ENCODE assay signal across 7 mouse cellular contexts in the genomic region with DNA sequence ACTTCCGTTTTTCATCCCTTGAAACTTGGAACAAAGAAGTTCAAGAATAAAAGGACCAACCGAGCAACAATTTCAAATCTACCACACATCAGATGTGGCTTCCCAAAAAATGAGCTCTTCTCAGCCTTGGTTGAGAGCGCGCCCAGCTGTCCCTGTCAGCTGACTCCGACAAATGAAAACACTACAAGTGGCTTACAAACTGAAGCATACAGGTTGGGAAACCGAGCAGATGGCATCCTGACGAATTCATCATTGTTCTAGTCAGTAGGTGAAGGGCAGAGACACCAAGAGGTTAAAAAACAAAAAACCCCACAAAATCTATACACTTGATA. TPM values are rescaled to one million over a fixed set of nuclear protein-coding genes. Genes with fewer than 3 reads are reported as not detected.
A peak's percentile ranks its signal among the peaks of the same experiment; 100 is the strongest.
DNase-seq lines count a peak whose midpoint lies in the region; ATAC-seq and TF ChIP-seq lines count a peak whose summit lies in the region.

No protein-coding gene starts in this region.

- H3K4me3 ChIP-seq in C2C12 (ENCODE audit: insufficient read depth, poor library complexity, severe bottlenecking) (peak overlapping the region; percentile 78), ES-Bruce4 (ENCODE audit: low read depth, low read length) (peak overlapping the region; percentile 80)
- peak overlapping the region; percentile 91 for H3K4me3 ChIP-seq in embryonic facial prominence, embryonic 14.5 days (ENCODE audit: low read depth, low read length)

- H3K36me3 ChIP-seq in C2C12 (ENCODE audit: control insufficient read depth, insufficient read depth) = no peaks in the 10 kb centered on the region
- H3K36me3 ChIP-seq in ES-Bruce4 (ENCODE audit: control insufficient read depth, insufficient read depth, low read length, poor library complexity, severe bottlenecking) = no peaks in the 10 kb centered on the region
- peaks cover 20% of the 10 kb centered on the region; the same call in 1 of the 2 replicates for H3K36me3 ChIP-seq in embryonic facial prominence, embryonic 14.5 days (ENCODE audit: control insufficient read depth, insufficient read depth, low read length)

- peak; percentile 65 for DNase-seq in embryonic facial prominence, embryonic 14.5 days (ENCODE audit: low spot score)
- DNase-seq in heart, postnatal 14 days = peak; percentile 14 to 30
- DNase-seq in layer of hippocampus, postnatal 10 days (ENCODE audit: low spot score in 2 of 2) = peak; percentile 29 to 45
- peak; percentile 7 for DNase-seq in lung, postnatal 14 days

- ATAC-seq in embryonic facial prominence, embryonic 14.5 days (ENCODE audit: low read depth) = no peak
- ATAC-seq in megakaryocyte-erythroid progenitor cell, adult 5-6 weeks (replicated peaks; ENCODE audit: low FRiP score, low TSS enrichment, poor library complexity, severe bottlenecking) = no peak

- no peak for TF ChIP-seq EP300 in ES-Bruce4 (IDR thresholded peaks at IDR 0.05; ENCODE audit: insufficient read depth, low read depth, low read length)

- 11% methylated on average over 7 of the region's 7 CpGs for WGBS in embryonic facial prominence, embryonic 14.5 days

- intact Hi-C loops in heart, postnatal 14 days (cut with DNase I) = loop anchor here (5.0 to 10.0 kb wide), 2 partner anchors 111 to 557 kb away; partner anchors contain the start of gene Zfp330

- peaks cover 3% of the 10 kb centered on the region for H3K27me3 ChIP-seq in C2C12 (ENCODE audit: control insufficient read depth, insufficient read depth, insufficient read length)
- H3K27me3 ChIP-seq in ES-Bruce4 (ENCODE audit: control insufficient read depth, insufficient read depth, low read length, poor library complexity, severe bottlenecking) = no peaks in the 10 kb centered on the region; the same call in none of the 2 replicates
- H3K27me3 ChIP-seq in embryonic facial prominence, embryonic 14.5 days (replicated peaks; ENCODE audit: control insufficient read depth, insufficient read depth, low read length) = no peaks in the 10 kb centered on the region

- no peak overlapping the region for H3K27ac ChIP-seq in ES-Bruce4 (ENCODE audit: insufficient read depth, low read length)
- no peak overlapping the region for H3K27ac ChIP-seq in embryonic facial prominence, embryonic 14.5 days (replicated peaks; ENCODE audit: low read depth, low read length)

- H3K79me2 ChIP-seq in C2C12 (ENCODE audit: control insufficient read depth, insufficient read depth) = no peaks in the 10 kb centered on the region

- H3K4me2 ChIP-seq in embryonic facial prominence, embryonic 14.5 days (ENCODE audit: low read depth, low read length) = peak overlapping the region; percentile 92

- no peak for TF ChIP-seq POLR2A in ES-Bruce4 (IDR thresholded peaks at IDR 0.05; ENCODE audit: insufficient read depth, low read length)

- no peaks in the 10 kb centered on the region for H3K9me3 ChIP-seq in ES-Bruce4 (replicated peaks; ENCODE audit: control insufficient read depth, insufficient read depth, low read length, poor library complexity, severe bottlenecking)
- no peaks in the 10 kb centered on the region for H3K9me3 ChIP-seq in embryonic facial prominence, embryonic 14.5 days (ENCODE audit: control insufficient read depth, low read length)

- H3K4me1 ChIP-seq in ES-Bruce4 (ENCODE audit: control insufficient read depth, insufficient read depth, low read length) = no peaks in the 10 kb centered on the region
- peaks cover 4% of the 10 kb centered on the region; the same call in 1 of the 2 replicates for H3K4me1 ChIP-seq in embryonic facial prominence, embryonic 14.5 days (ENCODE audit: control insufficient read depth, insufficient read depth, low read length)

- no peak overlapping the region for H3ac ChIP-seq in C2C12 (ENCODE audit: control insufficient read depth, insufficient read length, low read depth)

- TF ChIP-seq CTCF in C2C12 (IDR thresholded peaks at IDR 0.05; ENCODE audit: control insufficient read depth, insufficient read depth, insufficient read length) (no peak), ES-Bruce4 (IDR thresholded peaks at IDR 0.05; ENCODE audit: low read depth, low read length) (no peak)

- peak overlapping the region; percentile 43; the same call in 1 of the 2 replicates for H3K9ac ChIP-seq in ES-Bruce4 (ENCODE audit: low read depth, poor library complexity, severe bottlenecking)
- H3K9ac ChIP-seq in embryonic facial prominence, embryonic 14.5 days (ENCODE audit: low read depth, low read length) = peak overlapping the region; percentile 85

- no peaks in the 10 kb centered on the region for H3K79me3 ChIP-seq in C2C12 (ENCODE audit: low read depth)

TF ChIP-seq in C2C12, 6 proteins besides CTCF, POLR2A, EP300 and RAD21:
- no peak for TF ChIP-seq MYOG (IDR thresholded peaks at IDR 0.05; ENCODE audit: control insufficient read depth, extremely low read depth, insufficient read length)
- peak; percentile 22 for TF ChIP-seq MYOD1 (IDR thresholded peaks at IDR 0.05; ENCODE audit: control insufficient read depth, insufficient read length, low read depth)
- TF ChIP-seq USF1 (IDR thresholded peaks at IDR 0.05; ENCODE audit: low read depth) = peak; percentile 42

RNA-seq across cellular contexts. Expression of gene Elmod2, which starts 0.8 kb away (rescaled TPM):
- polyA plus RNA-seq in C2C12 (2012; fragmentation: generic; extraction: Trizol) (1.3 TPM), ES-Bruce4 (2011; ENCODE audit: insufficient read depth, insufficient read length, low read depth, missing spikeins) (21.7 and 23.3 TPM in 2 replicates)
- polyA plus RNA-seq in embryonic facial prominence, embryonic 14.5 days (2014; fragmentation: Nextera tagmentation; extraction: Ambion mirVana) = 16.7 and 19.5 TPM in 2 replicates
- total RNA-seq in heart, postnatal 14 days (2021) = 1 to 10 TPM; 7.6 to 8.6 TPM
- 10 to 100 TPM; 15.1 to 16.0 TPM for total RNA-seq in layer of hippocampus, postnatal 10 days (2021)
- 10.0 and 14.5 TPM in 2 replicates for total RNA-seq in megakaryocyte-erythroid progenitor cell, adult 5-6 weeks (2014; fragmentation: Nextera tagmentation)
- 16.7 and 29.9 TPM in 2 replicates for total RNA-seq in megakaryocyte-erythroid progenitor cell, adult 5-6 weeks (2017)

RNA-seq across cellular contexts. Expression of gene Mgat4d, which starts 16.7 kb away (rescaled TPM):
- not detected for polyA plus RNA-seq in C2C12 (2012; fragmentation: generic; extraction: Trizol)
- not detected in 2 replicates for polyA plus RNA-seq in ES-Bruce4 (2011; ENCODE audit: insufficient read depth, insufficient read length, low read depth, missing spikeins)
- polyA plus RNA-seq in embryonic facial prominence, embryonic 14.5 days (2014; fragmentation: Nextera tagmentation; extraction: Ambion mirVana) = not detected in 2 replicates
- total RNA-seq in heart, postnatal 14 days (2021) = not detected
- not detected for total RNA-seq in layer of hippocampus, postnatal 10 days (2021)
- not detected in 2 replicates for total RNA-seq in megakaryocyte-erythroid progenitor cell, adult 5-6 weeks (2014; fragmentation: Nextera tagmentation)
- total RNA-seq in megakaryocyte-erythroid progenitor cell, adult 5-6 weeks (2017) = not detected in 2 replicates

RNA-seq across cellular contexts. Expression of gene Ucp1, which starts 41.4 kb away (rescaled TPM):
- polyA plus RNA-seq in C2C12 (2012; fragmentation: generic; extraction: Trizol) (not detected), ES-Bruce4 (2011; ENCODE audit: insufficient read depth, insufficient read length, low read depth, missing spikeins) (not detected in 2 replicates)
- polyA plus RNA-seq in embryonic facial prominence, embryonic 14.5 days (2014; fragmentation: Nextera tagmentation; extraction: Ambion mirVana) = 0.14 TPM in 1 of 2 replicates, not detected in the other
- 10 to 100 TPM in 1 of 2 experiments, under 1 TPM in 1; 0.78 to 77.9 TPM for total RNA-seq in heart, postnatal 14 days (2021)
- not detected for total RNA-seq in layer of hippocampus, postnatal 10 days (2021)
- not detected in 2 replicates for total RNA-seq in megakaryocyte-erythroid progenitor cell, adult 5-6 weeks (2014; fragmentation: Nextera tagmentation)
- not detected in 2 replicates for total RNA-seq in megakaryocyte-erythroid progenitor cell, adult 5-6 weeks (2017)

RNA-seq across cellular contexts. Expression of gene Clgn, which starts 58.1 kb away (rescaled TPM):
- polyA plus RNA-seq in C2C12 (2012; fragmentation: generic; extraction: Trizol) (not detected), ES-Bruce4 (2011; ENCODE audit: insufficient read depth, insufficient read length, low read depth, missing spikeins) (4.8 and 5.6 TPM in 2 replicates)
- 4.1 TPM in 2 replicates for polyA plus RNA-seq in embryonic facial prominence, embryonic 14.5 days (2014; fragmentation: Nextera tagmentation; extraction: Ambion mirVana)
- not detected for total RNA-seq in heart, postnatal 14 days (2021)
- 10 to 100 TPM; 10.6 TPM for total RNA-seq in layer of hippocampus, postnatal 10 days (2021)
- 1.1 and 1.2 TPM in 2 replicates for total RNA-seq in megakaryocyte-erythroid progenitor cell, adult 5-6 weeks (2014; fragmentation: Nextera tagmentation)
- total RNA-seq in megakaryocyte-erythroid progenitor cell, adult 5-6 weeks (2017) = 0.19 and 0.95 TPM in 2 replicates

Comparison
In these comparisons a context has a peak if more than half of its experiments do, and no peak if none do; other contexts are left out.
1. DNase-seq: peak in every context shown above with its lines; median percentile 65 in embryonic facial prominence, embryonic 14.5 days; 37 in layer of hippocampus, postnatal 10 days; 22 in heart, postnatal 14 days; 7 in lung, postnatal 14 days.